Mouse (Mus musculus) kidney, embryonic 16.5 days (tissue): ENCODE measurements around the gene Fndc1. TPM values are rescaled to one million over a fixed set of nuclear protein-coding genes. Genes with fewer than 3 reads are reported as not detected.

Experiments used
- ATAC-seq: fragments of 200-750 bp; cut with Nextera tagmentation; 2 replicates; pipeline ENCODE4 v1.8.0; 2017; ENCODE audit warnings: moderate TSS enrichment; ENCODE audit not compliant: low FRiP score, low TSS enrichment
- H3K27ac ChIP-seq: fragments of 300-500 bp; sonication (generic); 2 replicates; pipeline ENCODE4 v1.5.1; 2014; ENCODE audit warnings: low read length
- H3K27me3 ChIP-seq: fragments of 300-500 bp; sonication (generic); 2 replicates; pipeline ENCODE4 v1.6.1; 2014; ENCODE audit warnings: low read length, control low read depth, mixed read lengths; ENCODE audit not compliant: insufficient read depth
- H3K36me3 ChIP-seq: fragments of 300-500 bp; sonication (generic); 2 replicates; pipeline ENCODE4 v1.6.1; 2014; ENCODE audit warnings: low read length, control low read depth, mixed read lengths; ENCODE audit not compliant: insufficient read depth
- H3K4me1 ChIP-seq: fragments of 300-500 bp; sonication (generic); 2 replicates; pipeline ENCODE4 v1.6.1; 2014; ENCODE audit warnings: low read length, control low read depth, mixed read lengths; ENCODE audit not compliant: insufficient read depth
- H3K4me2 ChIP-seq: fragments of 300-500 bp; sonication (generic); replicated peaks from 2 replicates; pipeline ENCODE4 v1.6.1; 2014; ENCODE audit warnings: low read depth, low read length
- H3K4me3 ChIP-seq: fragments of 300-500 bp; sonication (generic); 2 replicates; pipeline ENCODE4 v1.5.1; 2014; ENCODE audit warnings: mild to moderate bottlenecking, low read length
- H3K9ac ChIP-seq: fragments of 300-500 bp; sonication (generic); replicated peaks from 2 replicates; pipeline ENCODE4 v1.6.1; 2014; ENCODE audit warnings: low read length
- H3K9me3 ChIP-seq: fragments of 300-500 bp; sonication (generic); 2 replicates; pipeline ENCODE4 v1.6.1; 2016; ENCODE audit warnings: low read length, control low read depth
- WGBS: fragments of 180-500 bp; shearing (Covaris S2); extraction: QIAGEN DNeasy Blood & Tissue Kit; methylation state at CpG from one replicate; pipeline ENCODE4 v1.1.7; 2014; 5-methylcytosine and 5-hydroxymethylcytosine counted together
- microRNA-seq: library from miRNA; unstranded; fragments of <30 nt; microRNA quantifications from one replicate; pipeline ENCODE4, GENCODE M21; 2016
- polyA plus RNA-seq: library from polyadenylated mRNA; unstranded; fragments of >200 nt; fragmentation: Nextera tagmentation; extraction: Ambion mirVana; gene quantifications from 2 replicates; pipeline ENCODE4 v1.2.1, GENCODE M21; 2015

The Fndc1 gene
- polyA plus RNA-seq, 1 experiment from 2014 or later = 5.1 TPM

GRCm38 (mm10) chr17:7740988-7741387, 86.1 kb downstream of the Fndc1 start:
- H3K4me2 ChIP-seq = no peak overlapping the region
- no peaks in the 10 kb centered on the region for H3K36me3 ChIP-seq
- no peak overlapping the region for H3K4me3 ChIP-seq
- no peaks in the 10 kb centered on the region for H3K27me3 ChIP-seq
- no peaks in the 10 kb centered on the region for H3K9me3 ChIP-seq
- H3K9ac ChIP-seq = no peak overlapping the region
- WGBS = 13% methylated on average over 2 of the region's 2 CpGs
- ATAC-seq = no peak
- H3K4me1 ChIP-seq = no peaks in the 10 kb centered on the region
- H3K27ac ChIP-seq = no peak overlapping the region

DNA sequence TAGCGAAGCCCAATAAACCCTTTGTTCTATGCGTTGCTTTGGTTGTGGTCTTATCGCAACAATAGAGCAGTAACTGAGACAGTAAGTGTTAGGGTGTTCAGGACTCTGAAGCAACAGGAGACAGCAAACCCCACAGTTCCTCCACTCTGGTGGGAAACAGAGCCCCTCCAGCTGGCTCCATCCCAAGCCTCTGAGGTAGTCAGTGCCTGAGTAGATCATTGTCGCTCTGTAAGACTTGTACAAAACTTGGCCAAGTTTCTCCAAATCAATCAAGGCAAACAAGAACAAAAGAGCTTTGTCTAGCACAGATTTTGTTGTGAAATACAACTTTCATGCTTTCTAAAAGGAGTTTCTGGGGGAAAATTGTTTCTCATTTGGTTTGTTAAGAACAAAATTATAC, 104.1 kb downstream of the Fndc1 start:
- no peak overlapping the region for H3K27ac ChIP-seq
- 89% methylated on average over 4 of the region's 4 CpGs for WGBS
- H3K9ac ChIP-seq = no peak overlapping the region
- no peaks in the 10 kb centered on the region for H3K9me3 ChIP-seq
- H3K36me3 ChIP-seq = no peaks in the 10 kb centered on the region
- no peaks in the 10 kb centered on the region for H3K4me1 ChIP-seq
- H3K27me3 ChIP-seq = no peaks in the 10 kb centered on the region
- no peak overlapping the region for H3K4me3 ChIP-seq
- no peak overlapping the region for H3K4me2 ChIP-seq
- ATAC-seq = no peak

- Histone ChIP-seq H3K36me3 (no peaks in the 10 kb centered on the region), H3K4me3 (no peak overlapping the region), H3K4me1 (no peaks in the 10 kb centered on the region), H3K9me3 (no peaks in the 10 kb centered on the region), H3K4me2 (no peak overlapping the region), H3K27ac (no peak overlapping the region), H3K9ac (no peak overlapping the region), H3K27me3 (no peaks in the 10 kb centered on the region)
- ATAC-seq = no peak
- 40% methylated on average over 1 of the region's 1 CpGs for WGBS
Measured at GRCm38 (mm10) chr17:7718886-7719285, 108.2 kb downstream of the Fndc1 start.

- Histone ChIP-seq H3K9me3 (no peaks in the 10 kb centered on the region), H3K4me2 (no peak overlapping the region), H3K4me3 (no peak overlapping the region), H3K27me3 (no peaks in the 10 kb centered on the region), H3K27ac (no peak overlapping the region), H3K9ac (no peak overlapping the region), H3K36me3 (no peaks in the 10 kb centered on the region), H3K4me1 (no peaks in the 10 kb centered on the region)
- 55% methylated on average over 6 of the region's 6 CpGs for WGBS
- no peak for ATAC-seq
Measured at GRCm38 (mm10) chr17:7717945-7718344, 109.2 kb downstream of the Fndc1 start.

GRCm38 (mm10) chr17:7713020-7713419, 114.1 kb downstream of the Fndc1 start:
- no peak overlapping the region for H3K9ac ChIP-seq
- no peaks in the 10 kb centered on the region for H3K36me3 ChIP-seq
- no peak overlapping the region for H3K27ac ChIP-seq
- H3K4me3 ChIP-seq = no peak overlapping the region
- WGBS = 72% methylated on average over 2 of the region's 2 CpGs
- no peak overlapping the region for H3K4me2 ChIP-seq
- no peak for ATAC-seq
- H3K9me3 ChIP-seq = no peaks in the 10 kb centered on the region
- H3K4me1 ChIP-seq = no peaks in the 10 kb centered on the region
- H3K27me3 ChIP-seq = no peaks in the 10 kb centered on the region

- no peaks in the 10 kb centered on the region for H3K36me3 ChIP-seq
- H3K9ac ChIP-seq = no peak overlapping the region
- no peak overlapping the region for H3K4me2 ChIP-seq
- H3K27ac ChIP-seq = no peak overlapping the region
- H3K9me3 ChIP-seq = no peaks in the 10 kb centered on the region
- no peak for ATAC-seq
- WGBS = 49% methylated on average over 4 of the region's 4 CpGs
- no peaks in the 10 kb centered on the region for H3K27me3 ChIP-seq
- no peak overlapping the region for H3K4me3 ChIP-seq
- no peaks in the 10 kb centered on the region for H3K4me1 ChIP-seq
Measured at GRCm38 (mm10) chr17:7707073-7707472, 120.0 kb downstream of the Fndc1 start.

- WGBS = 93% methylated on average over 4 of the region's 4 CpGs
- Histone ChIP-seq H3K9ac (no peak overlapping the region), H3K27ac (no peak overlapping the region), H3K36me3 (no peaks in the 10 kb centered on the region), H3K4me1 (peaks cover 3% of the 10 kb centered on the region; the same call in 1 of the 2 replicates), H3K27me3 (no peaks in the 10 kb centered on the region; the same call in 1 of the 2 replicates), H3K9me3 (no peaks in the 10 kb centered on the region), H3K4me2 (no peak overlapping the region), H3K4me3 (no peak overlapping the region)
- no peak for ATAC-seq
Measured at GRCm38 (mm10) chr17:7690271-7690670, 136.8 kb downstream of the Fndc1 start.

Small RNAs within 50 kb of the gene (microRNA-seq; reads per million reads assigned to microRNA genes)
- not detected for gene Gm25872

Other genes starting within 250 kb of the Fndc1 start
- gene Tagap, start 98.7 kb upstream of the Fndc1 start, polyA plus RNA-seq = 0.60 and 0.68 TPM in 2 replicates
- gene Rsph3a, start 118.3 kb upstream of the Fndc1 start, polyA plus RNA-seq = 60.3 and 65.3 TPM in 2 replicates